Mouse (Mus musculus) hindlimb bud, embryonic 11.5 days (tissue): ENCODE data around the gene Ddi2.
"Not testable (repeated sequence)": the region's sequence is repeated elsewhere in the genome, so short reads cannot be mapped to it uniquely, and the experiment has no call there.

Source experiments
- DNase-seq: peaks from one replicate; pipeline ENCODE4 v3.0.0-alpha.2; 2012; ENCODE audit warnings: low read depth, low spot score; ENCODE audit errors: extremely low spot score

Gene Ddi2

DNA sequence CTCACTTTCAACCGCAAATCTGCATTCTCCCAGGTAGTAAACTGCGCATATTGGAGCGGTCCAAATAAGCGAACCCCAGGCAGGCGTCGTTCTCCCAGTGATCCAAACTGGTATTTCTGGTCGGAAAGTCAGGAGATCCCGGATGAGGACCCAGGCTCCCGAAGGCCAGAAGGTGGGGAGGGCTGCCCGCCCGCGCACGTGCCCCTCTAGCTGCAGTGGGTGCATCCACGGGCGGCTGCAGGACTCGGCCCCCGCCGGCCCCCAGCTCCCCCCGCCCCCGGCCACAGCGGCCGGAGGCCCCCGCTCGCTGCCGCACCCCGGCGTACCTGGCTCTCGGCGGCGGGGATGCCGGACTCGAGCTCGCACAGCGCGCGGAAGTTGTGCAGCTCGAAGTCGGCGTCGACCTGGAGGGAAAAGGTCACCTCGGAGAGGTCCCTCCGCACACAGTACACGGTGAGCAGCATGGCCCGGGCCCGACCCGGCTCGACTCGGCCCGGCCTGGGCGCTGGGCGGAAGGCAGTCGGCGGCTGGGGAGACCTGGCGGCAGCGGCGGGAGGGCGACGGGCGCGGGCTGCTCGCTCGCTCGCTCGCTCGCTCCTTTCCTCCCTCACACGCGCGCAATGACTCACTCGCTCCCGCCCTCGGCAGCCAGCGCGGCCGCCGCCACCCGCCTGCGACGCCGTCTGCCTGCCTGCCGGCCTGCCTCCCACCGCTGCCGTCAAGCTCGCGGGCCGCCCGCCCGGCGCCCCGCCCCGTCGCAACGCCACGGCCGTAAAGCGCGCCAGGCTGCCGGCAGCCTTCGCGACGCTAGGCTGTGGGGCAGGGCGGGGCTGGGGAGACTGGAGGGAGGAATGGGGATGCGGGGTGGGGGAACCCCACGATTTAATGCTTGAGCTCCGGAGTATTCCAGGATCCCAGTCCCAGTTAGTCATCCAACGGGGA, at the start of gene Ddi2:
Ddi2 (minus strand) TSS at position 689 of the 942 bp plus-strand sequence.
- no peak for DNase-seq

DNA sequence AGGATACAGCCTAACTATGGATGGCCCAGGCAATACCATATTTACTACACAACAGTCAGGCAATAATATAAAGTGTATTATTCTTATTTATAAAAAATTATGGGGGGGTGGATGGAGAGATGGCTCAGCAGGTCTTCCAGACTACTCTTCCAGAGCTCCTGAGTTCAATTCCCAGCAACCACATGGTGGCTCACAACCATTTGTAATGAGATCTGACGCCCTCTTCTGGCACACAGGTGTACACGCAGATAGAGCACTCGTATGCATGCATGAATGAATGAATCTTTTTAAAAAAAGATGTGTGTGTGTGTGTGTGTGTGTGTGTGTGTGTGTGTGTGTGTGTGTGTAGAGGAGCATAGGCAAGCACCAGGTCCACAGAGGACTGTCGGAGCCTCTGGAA, 49.8 kb upstream of the Ddi2 start:
- DNase-seq = not testable (repeated sequence)

DNA sequence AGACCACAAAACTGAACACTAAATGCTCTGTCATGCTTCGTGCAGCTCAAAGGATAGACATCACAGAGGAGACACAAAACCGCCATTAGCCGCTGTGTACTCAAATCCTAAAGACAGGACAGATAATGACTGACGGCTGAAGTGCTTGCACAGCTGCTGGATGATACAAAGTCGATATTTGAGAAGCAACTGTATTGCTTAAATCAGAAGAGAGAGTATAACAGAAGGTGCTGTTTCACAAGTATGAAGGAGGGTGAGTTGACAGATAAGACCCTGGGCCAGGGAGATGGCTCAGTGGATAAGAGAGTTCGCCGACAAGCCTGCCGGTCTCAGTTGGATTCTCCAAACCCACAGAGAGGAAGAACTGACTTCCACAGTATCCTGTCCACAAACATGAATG, 48.6 kb upstream of the Ddi2 start:
- no peak for DNase-seq

DNA sequence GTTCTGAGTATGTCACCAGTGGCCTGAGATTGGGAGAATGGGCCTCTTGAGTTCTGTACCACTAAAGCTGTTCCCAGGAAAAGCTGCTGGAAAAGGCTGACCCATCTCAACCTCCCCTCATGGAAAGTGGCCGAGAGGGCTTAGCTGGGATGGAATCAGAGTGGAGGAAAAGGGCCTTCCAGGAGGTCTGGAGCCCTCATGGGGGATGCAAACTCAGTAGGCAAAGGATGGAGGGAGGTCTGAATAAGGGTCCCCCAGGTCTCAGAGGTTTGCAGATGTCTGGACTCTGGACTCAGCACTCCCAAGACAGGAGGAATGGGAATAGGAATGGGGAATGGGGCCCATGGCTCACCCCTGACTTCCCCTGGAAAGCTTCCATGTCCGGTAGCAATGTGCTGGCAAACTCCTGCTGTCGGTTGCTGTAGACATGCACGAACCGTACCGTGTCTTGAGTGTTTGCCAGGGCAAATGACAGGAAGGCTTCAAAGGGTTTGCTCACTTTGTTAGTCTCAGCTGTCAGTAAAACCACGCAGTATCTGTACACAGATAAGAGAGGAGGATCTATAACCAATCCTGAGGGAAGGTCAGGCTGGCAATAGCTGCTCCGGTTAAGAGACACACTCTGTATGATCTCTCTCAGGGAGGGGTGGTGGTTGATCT, 46.4 kb upstream of the Ddi2 start:
- no peak for DNase-seq

DNA sequence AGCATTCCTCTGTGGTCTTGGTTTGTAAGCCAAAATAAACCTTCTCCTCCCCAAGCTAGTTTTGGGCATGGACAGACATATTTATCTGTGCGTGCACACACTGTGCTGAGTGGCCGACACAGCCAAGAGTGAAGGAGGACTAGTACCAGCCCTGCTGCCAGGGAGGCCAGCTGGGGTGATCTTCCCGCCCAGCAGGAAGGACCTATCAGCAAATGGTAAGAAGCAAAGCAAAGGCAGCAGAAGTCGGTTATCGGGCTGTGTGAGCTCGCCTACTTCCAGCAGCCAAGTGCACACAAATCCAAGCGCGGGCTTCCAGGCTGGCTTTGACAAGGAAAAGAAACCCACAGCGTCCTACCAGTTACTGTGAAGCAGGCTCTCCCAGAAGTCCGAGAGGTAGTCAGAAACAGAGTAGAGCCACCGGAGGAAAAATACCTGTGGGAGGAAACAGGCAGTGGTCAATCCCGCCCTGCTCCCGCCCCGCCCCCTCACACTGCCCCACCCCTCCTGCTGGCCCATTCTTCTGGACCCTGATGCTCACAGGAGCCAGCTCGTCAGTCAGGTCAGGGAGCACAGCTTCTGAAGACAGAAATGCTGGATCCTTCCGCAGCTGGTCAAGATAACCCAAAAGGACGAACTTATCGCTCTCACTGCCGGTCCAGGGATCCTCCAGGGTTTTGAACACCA, 44.3 kb upstream of the Ddi2 start:
- DNase-seq = no peak

DNA sequence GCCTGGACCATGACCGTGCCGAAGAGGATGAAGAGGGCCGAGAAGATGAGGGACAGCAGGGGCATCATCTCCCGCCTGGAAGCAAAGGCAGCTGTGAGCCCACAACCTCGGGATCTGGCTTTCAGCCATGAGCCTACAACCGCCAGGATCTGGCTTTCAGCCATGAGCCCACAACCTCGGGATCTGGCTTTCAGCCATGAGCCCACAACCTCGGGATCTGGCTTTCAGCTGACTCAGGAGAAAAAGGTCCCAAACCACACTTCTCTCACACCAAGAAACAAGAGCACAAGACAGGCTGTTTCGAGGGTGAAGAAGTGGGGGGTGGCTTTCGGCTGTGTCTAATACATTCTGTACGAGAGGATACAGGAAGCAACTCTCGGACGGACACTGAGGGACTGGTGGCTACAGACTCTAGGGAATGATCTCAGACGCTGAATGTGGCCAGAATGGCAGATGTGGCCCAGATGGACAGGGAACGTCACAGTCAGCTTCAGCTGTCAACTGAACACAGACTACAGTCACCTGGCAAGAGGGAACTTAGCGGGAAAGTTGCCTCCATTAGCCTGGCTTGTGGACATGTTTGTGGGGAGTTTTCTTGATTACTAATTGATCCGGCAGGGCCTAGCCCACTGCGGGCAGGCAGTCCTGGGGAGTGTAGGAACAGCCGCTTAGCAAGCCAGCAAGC, 43.6 kb upstream of the Ddi2 start:
- DNase-seq = no peak

DNA sequence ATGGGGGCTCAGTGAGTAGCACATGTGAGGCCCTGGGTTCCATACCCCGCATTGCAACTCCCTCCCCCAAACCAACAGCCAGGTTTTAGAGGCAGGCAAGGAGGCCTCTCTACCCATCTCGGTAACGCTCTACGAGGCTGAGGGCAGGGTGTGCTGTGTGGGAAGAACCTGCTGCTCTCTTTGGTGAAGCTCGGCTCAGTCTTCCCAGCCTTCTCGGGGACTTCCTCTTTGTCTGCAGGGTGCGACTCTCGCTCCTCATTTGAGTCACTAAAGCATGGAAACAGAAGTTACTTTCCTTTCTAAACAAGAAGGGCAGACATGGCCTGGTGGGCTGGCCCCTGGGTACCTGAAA, 43.1 kb upstream of the Ddi2 start:
- DNase-seq = no peak

DNA sequence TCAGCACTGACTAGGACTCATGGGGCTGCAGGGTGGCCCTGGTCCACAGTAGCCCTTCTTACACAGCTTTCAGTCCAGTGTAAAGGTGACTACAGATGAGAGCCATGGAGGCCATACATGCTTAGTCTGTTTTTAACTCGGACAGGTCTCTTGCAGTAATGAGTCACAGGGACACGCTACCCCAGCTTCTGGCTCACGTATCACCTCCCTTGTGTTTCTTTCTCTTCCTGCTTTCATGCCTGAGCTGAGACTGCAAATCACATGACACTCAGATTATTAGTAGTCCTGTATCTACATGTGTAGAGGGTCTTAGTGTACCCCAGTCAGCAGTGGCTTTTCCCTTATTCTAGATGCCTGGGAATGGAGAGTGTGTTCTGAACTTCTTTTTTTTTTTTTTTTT, 41.8 kb upstream of the Ddi2 start:
- DNase-seq = no peak

DNA sequence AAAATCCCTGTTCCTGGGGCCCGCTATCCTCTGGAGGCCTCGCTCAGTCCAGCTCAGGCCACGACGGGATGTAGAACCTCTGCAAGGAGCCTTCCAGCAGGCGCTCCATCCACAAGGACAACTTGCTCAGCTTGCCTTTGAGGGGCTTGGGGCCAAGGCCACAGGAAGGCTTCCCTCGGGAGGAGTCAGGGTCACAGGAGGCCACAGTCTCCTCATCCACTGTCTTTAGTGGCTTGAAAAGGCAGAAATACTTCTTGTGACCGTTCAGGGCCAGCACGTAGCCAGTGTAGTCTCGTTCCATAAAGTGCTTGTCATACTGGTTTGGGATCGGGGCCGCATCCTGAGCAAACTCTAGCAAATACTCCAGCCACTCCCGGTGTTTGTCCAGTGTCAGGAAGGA, 40.3 kb upstream of the Ddi2 start:
- no peak for DNase-seq

DNA sequence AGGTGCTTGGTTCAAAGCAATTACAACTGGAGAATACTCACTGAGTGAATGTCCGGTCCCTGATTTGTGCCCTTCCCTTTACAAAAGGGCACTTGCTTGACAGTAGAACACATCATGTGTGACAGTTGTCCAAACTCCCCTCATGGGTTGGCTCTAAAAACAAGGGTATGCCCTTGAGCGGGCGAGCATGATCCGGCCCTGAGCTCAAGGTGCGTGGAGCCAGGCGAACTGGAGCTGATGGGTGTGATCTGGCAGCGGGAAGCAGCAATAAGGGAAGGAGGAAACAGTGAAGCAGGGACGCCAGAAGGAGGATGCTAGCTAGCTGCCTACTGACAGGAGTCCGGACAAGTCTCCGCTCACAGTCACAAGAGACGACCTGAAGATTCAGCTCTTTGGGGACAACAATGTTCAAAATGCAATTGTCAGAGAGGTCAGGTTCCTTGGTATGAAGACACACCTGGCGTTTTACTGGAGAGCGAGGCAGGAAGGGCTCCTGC, 38.9 kb upstream of the Ddi2 start:
- no peak for DNase-seq

DNA sequence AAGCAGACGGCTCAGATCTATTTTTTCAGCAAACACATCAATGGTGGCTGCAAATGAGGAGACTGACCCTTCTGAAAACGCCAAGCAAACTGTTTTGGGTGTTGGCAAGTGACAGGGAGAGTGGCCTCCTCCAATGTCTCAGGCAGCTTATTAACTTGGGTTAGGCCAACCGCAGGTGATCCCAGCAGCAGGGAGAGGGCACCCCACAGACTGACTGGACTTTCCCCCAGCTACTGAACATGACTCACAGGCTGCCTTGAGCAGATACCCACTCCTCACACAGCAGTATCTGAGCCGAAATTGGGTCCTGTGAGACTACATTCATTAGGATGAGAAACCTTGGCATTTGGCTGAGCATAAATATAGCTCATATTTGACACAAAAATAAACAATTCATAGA, 37.7 kb upstream of the Ddi2 start:
- DNase-seq = no peak

DNA sequence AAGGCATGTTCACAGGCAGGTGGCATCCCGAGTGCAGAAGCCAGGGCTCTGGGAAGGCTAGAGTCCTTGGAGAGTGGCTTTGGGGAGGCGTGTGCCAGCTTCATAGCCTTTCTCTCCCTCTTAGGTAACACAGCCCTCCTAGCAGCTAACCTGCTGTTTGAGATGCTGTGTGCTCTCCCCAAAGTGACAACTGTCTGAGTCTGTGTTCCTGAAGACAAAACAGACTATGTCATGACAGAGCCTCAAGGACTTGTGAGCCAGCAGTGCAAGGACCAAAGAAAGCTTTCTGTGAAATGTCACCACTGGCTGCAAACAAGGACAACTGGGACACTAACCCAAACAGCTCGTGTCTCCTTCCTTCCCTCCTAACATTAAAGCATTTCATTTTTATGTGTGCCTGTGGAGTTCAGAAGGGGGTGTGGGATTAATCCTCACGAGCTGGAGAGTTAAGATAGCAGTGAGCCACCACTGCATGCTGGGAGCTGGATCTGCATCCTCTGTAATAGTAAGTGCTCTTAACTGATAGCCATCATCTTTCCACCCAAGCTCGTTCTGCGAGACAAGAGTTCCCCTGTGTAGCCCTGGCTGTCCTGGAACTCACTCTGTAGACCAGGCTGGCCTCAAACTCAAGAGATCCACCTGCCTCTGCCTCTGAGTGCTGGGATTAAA, 35.8 kb upstream of the Ddi2 start:
- no peak for DNase-seq

DNA sequence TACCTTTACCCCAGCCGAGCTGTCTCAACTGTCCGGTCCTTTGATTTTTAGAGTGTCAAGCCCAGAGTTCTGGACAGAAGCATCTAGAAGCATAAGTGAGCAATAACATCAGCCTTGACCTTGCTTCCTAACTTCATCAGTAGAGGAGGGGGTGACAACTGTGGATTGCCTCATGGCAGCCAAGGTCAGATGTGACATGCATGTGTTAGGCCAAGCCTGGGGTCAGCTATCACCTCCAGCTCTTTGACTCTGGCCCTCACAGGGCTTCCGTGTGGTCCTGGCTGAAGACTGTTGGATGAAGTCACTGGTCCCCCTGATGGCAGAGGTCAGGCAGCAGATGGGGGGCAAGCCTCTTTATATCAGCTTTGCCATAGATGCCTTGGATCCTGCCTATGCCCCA, 33.9 kb upstream of the Ddi2 start:
- no peak for DNase-seq

DNA sequence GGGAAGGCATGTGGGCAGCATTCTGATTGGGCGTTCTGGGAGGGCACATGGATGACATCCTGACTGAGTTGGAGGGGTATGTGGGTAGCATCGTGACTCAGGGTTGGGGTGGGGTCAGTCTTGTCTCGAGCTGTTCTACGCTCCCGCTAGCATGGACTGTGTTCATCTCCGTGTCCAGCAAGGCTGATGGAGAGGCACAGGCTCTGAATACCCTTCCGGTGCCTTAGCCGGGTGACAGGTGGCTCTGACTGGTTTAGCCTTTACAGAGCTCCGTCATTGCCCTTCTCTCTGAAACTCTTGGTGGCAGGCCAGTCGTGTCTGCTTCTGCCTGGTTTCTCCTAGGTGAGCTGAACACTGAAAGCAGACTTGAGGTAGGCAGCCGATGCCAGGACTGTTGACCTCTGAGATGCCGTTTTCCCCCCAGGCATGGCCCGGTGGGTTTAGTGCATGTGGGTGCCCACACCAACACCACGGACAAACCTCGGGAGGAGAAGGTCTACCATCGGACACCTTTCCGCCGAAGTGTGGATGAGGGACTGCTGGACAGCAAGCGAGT, 32.2 kb upstream of the Ddi2 start:
- DNase-seq = no peak

DNA sequence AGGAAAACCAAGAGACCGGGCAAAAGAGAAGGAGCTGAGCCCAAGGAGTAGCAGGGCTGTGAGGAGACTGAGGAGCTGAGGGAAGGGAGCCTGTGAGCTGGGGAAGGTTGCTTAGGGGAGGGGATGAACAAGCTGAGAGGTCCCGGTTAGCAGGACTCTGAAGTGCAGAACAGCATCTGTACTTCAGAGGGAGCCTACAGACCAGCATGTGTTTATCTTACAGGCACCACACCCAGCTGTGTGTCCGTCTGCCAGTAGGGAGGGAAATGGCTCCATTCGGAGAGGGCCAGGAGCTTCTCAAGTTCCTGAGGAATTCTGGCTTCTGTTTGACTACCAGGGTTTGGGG, 28.8 kb upstream of the Ddi2 start:
- no peak for DNase-seq

DNA sequence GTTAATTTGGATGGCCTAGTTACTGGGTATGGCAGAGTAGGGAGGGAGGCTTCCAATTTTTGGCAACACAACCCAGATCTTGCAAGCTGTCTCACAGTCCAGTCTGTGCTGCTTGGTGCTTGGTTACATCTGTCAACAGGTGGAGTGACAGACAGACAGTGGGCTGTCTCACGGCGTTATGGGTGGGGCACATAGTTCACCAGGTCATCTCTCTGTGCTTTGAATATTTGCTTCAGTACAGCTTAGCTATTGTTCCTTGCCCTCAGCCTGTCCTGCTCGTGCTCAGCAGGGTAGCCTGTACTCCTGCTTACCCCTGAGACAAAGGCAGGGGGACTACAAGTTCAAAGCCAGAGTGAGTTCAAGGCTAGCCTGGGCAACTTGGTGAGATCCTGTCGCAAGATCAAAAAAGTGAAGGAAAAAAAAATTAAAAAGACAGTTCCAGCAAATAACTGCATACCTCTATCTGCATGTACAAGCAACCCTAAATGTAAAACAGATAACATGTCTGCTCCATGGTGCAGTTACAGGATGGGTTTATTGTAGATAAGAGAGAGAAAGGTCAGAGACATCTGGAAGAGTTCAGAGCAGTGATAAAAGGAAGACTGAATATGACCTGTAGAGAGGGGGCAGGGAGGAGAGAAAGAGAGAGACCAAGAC, 28.3 kb upstream of the Ddi2 start:
- DNase-seq = no peak

DNA sequence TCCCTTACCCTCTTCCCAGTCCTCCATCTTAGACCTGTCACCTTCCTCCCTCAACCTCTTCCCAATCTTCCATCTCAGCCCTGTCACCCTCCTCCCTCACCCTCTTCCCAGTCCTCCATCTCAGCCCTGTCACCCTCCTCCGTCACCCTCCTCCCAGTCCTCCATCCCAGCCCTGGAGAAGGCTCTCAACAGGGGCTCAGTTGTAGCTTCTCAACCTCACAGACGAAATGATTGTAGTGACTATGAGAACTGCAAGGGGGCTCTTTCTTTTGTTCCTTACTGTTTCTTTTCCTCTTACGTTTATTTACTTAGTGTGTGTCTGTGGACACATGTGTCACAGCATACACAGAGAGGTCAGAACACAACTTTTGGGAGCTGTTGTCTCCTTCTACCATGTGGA, 27.6 kb upstream of the Ddi2 start:
- no peak for DNase-seq

DNA sequence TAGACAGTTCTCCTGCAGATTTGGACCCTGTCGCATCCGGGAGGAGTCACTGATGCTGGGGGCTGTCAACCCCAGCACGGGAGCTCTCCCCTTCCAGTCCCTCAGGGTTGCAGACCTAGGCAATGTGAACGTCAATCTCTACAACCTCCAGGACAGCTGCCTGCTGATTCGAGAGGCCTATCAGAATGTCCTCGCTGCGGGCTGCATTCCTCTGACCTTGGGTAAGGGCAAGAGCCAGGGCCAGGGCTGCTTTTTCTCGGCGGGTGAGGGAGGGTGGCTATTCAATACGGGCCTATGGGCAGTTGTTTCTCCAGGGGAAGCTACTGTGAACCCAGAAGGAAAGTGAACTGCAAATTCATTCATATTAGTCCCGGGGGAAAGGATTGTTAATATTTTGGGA, 26.3 kb upstream of the Ddi2 start:
- DNase-seq = no peak

DNA sequence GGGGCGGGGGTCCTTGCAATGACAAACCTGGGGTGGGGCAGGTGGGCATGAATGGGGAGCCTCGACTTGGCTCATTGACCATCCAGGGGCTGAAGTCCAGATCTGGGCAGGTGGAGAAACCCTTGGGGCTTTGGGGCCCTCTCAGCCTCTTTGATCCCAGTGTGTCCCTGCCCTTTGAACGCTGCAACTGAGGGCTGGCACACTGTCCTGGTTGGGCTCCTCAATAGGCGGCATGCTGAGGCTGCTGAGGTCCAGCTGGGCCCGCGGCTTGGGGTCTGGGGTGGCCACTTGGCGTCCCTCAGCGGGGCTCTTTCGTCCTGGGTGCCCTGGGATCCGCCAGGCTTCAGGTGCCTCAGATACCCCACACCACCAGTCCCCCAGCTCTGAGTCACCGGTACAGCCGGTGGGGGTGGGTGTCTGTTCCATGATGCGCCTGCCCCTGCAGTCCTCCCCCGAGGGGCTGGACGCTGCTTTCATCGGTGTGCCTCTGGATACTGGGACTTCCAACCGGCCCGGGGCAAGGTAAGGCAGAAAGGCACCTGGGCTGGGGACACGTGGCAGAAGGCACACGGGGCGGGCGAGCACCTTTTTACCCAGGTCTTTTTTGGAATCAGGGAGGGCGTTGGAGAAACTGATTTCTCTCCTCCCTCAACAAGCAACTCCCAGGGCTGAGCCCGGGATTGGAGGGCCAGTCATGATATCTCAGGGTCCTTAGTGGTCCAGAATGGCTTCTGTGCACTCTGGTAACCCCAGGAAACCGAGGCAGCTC, 23.5 kb upstream of the Ddi2 start, which contains the start of gene Agmat:
Agmat (plus strand) TSS at position 95 of the 769 bp plus-strand sequence.
- DNase-seq = no peak
